Mouse (Mus musculus): ENCODE measurements around the gene Gm10401. TPM values are rescaled to one million over a fixed set of nuclear protein-coding genes. Genes with fewer than 3 reads are reported as not detected.

The Gm10401 gene
- total and polyA plus RNA-seq, 2 experiments from 2014 or later = 44.1 TPM; not detected in 1

GRCm38 (mm10) chr5:115099991-115100390 lies 1.9 kb upstream of the Gm10401 start:
- WGBS = 86% methylated on average over 9 of the region's 9 CpGs
- H3K4me1 ChIP-seq (ENCODE audit: insufficient read depth, low read length) = no peaks in the 10 kb centered on the region
- peaks cover 42% of the 10 kb centered on the region for H3K36me3 ChIP-seq (ENCODE audit: insufficient read depth, low read length)
- ATAC-seq (ENCODE audit: low FRiP score) (no peak), DNase-seq (ENCODE audit: low spot score) (no peak)
- no peak overlapping the region for H3K27ac ChIP-seq (ENCODE audit: low read depth, low read length)
- no peaks in the 10 kb centered on the region for H3K9me3 ChIP-seq (ENCODE audit: low read length)
- no peak for TF ChIP-seq CTCF (IDR thresholded peaks at IDR 0.05)
- no peak overlapping the region for H3K4me2 ChIP-seq (ENCODE audit: low read depth, low read length, poor library complexity, severe bottlenecking)
- no peak overlapping the region for H3K9ac ChIP-seq (replicated peaks; ENCODE audit: low read length, poor library complexity, severe bottlenecking)
- no peak overlapping the region for H3K4me3 ChIP-seq (ENCODE audit: low read depth, low read length)
- H3K27me3 ChIP-seq (ENCODE audit: insufficient read depth, low read length) = no peaks in the 10 kb centered on the region

DNA sequence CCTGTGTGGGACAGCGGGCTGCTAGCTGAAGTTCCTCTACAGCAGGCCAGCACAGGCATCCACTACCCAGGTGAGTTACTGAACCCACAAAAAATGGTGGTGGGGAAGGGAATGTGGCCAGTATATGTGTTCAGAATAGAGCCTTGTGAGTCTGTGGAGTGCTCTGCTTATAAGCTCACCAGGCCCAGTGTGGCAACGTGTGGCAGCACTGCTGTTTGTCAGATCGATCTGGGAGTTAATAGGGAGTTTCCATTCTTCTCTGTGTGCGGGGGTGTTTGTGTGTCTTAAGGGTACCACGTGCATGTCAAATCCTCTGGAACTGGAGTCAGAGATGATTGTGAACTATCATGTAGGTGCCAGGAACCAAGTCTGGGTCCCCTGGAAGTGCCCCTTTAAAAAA lies 1.4 kb upstream of the Gm10401 start:
- no peak overlapping the region for H3K4me3 ChIP-seq (ENCODE audit: low read depth, low read length)
- DNase-seq (ENCODE audit: low spot score) = no peak
- no peak for ATAC-seq (ENCODE audit: low FRiP score)
- no peak overlapping the region for H3K27ac ChIP-seq (ENCODE audit: low read depth, low read length)
- no peak for TF ChIP-seq CTCF (IDR thresholded peaks at IDR 0.05)
- 86% methylated on average over 5 of the region's 5 CpGs for WGBS
- H3K36me3 ChIP-seq (ENCODE audit: insufficient read depth, low read length) = peaks cover 43% of the 10 kb centered on the region
- no peaks in the 10 kb centered on the region for H3K4me1 ChIP-seq (ENCODE audit: insufficient read depth, low read length)
- no peak overlapping the region for H3K9ac ChIP-seq (replicated peaks; ENCODE audit: low read length, poor library complexity, severe bottlenecking)
- H3K9me3 ChIP-seq (ENCODE audit: low read length) = no peaks in the 10 kb centered on the region
- no peak overlapping the region for H3K4me2 ChIP-seq (ENCODE audit: low read depth, low read length, poor library complexity, severe bottlenecking)
- no peaks in the 10 kb centered on the region for H3K27me3 ChIP-seq (ENCODE audit: insufficient read depth, low read length)

DNA sequence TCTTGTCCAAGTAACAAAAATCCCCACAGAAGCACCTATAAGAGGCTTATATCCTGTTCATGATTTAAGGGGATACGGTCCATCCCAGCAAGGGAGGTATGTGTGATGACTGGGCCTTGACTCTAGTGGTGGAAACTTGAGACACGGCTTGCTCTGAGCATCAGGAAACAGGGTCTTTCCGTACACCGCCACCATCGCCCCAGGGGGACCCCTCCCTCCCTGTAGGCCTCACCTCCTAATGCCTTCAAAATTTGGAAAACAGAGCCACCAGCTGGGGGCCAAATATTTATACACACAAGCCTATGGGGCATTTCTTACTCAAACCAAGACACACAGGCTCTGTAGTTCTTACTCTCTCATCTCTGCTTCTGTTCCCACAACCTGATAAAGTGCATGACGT lies 6.3 kb downstream of the Gm10401 start:
- H3K36me3 ChIP-seq (ENCODE audit: insufficient read depth, low read length) = peaks cover 55% of the 10 kb centered on the region
- H3K9ac ChIP-seq (replicated peaks; ENCODE audit: low read length, poor library complexity, severe bottlenecking) = no peak overlapping the region
- ATAC-seq (ENCODE audit: low FRiP score) = no peak
- TF ChIP-seq CTCF (IDR thresholded peaks at IDR 0.05) = no peak
- H3K9me3 ChIP-seq (ENCODE audit: low read length) = no peaks in the 10 kb centered on the region
- no peak overlapping the region for H3K4me2 ChIP-seq (ENCODE audit: low read depth, low read length, poor library complexity, severe bottlenecking)
- H3K4me1 ChIP-seq (ENCODE audit: insufficient read depth, low read length) = no peaks in the 10 kb centered on the region
- no peaks in the 10 kb centered on the region for H3K27me3 ChIP-seq (ENCODE audit: insufficient read depth, low read length)
- H3K27ac ChIP-seq (ENCODE audit: low read depth, low read length) = no peak overlapping the region
- DNase-seq (ENCODE audit: low spot score) = no peak
- no peak overlapping the region for H3K4me3 ChIP-seq (ENCODE audit: low read depth, low read length)
- WGBS = 90% methylated on average over 6 of the region's 6 CpGs

- Histone ChIP-seq H3K4me1 (ENCODE audit: insufficient read depth, low read length) (no peaks in the 10 kb centered on the region), H3K9me3 (ENCODE audit: low read length) (no peaks in the 10 kb centered on the region), H3K36me3 (ENCODE audit: insufficient read depth, low read length) (peaks cover 57% of the 10 kb centered on the region), H3K27ac (ENCODE audit: low read depth, low read length) (no peak overlapping the region), H3K4me3 (ENCODE audit: low read depth, low read length) (no peak overlapping the region), H3K9ac (replicated peaks; ENCODE audit: low read length, poor library complexity, severe bottlenecking) (no peak overlapping the region), H3K27me3 (ENCODE audit: insufficient read depth, low read length) (no peaks in the 10 kb centered on the region), H3K4me2 (ENCODE audit: low read depth, low read length, poor library complexity, severe bottlenecking) (no peak overlapping the region)
- no peak for TF ChIP-seq CTCF (IDR thresholded peaks at IDR 0.05)
- DNase-seq (ENCODE audit: low spot score) (no peak), ATAC-seq (ENCODE audit: low FRiP score) (no peak)
- WGBS = 81% methylated on average over 3 of the region's 3 CpGs
Measured at GRCm38 (mm10) chr5:115091015-115091414, 7.1 kb downstream of the Gm10401 start.

DNA sequence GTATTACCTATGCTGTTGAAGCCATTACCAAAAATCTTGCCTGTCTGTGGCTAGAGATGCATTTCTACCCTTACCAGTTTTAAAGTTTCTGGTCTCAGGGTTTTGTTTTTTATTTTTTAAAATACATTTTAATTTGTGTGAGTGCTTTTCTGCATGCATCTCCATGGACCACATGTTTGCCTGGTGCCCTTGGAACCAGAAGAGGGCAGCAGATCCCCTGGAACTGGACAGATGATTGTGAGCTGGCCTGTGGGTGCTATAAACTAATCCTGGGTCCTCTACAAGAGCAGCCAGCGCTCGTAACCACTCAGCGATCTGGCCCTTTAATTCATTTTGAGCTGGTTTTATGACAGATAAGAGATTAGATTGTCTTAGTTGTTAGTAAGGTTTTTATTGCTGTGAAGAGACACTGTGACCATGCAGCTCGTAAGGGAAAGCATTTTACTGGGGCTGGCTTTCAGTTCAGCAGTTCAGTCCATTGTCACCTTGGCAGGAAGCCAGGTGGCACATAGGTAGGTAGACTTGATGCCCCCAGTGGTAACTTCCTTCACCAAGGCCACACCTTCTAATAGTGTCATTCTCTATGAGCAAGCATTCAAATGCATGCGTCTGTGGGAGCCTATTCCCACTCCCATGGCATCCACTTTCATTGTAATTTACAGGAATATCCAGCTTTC lies 8.4 kb downstream of the Gm10401 start:
- no peak for DNase-seq (ENCODE audit: low spot score)
- Histone ChIP-seq H3K4me2 (ENCODE audit: low read depth, low read length, poor library complexity, severe bottlenecking) (no peak overlapping the region), H3K4me1 (ENCODE audit: insufficient read depth, low read length) (no peaks in the 10 kb centered on the region), H3K27ac (ENCODE audit: low read depth, low read length) (no peak overlapping the region), H3K36me3 (ENCODE audit: insufficient read depth, low read length) (peaks cover 46% of the 10 kb centered on the region), H3K9ac (replicated peaks; ENCODE audit: low read length, poor library complexity, severe bottlenecking) (no peak overlapping the region), H3K27me3 (ENCODE audit: insufficient read depth, low read length) (no peaks in the 10 kb centered on the region), H3K4me3 (ENCODE audit: low read depth, low read length) (no peak overlapping the region), H3K9me3 (ENCODE audit: low read length) (no peaks in the 10 kb centered on the region)
- no peak for ATAC-seq (ENCODE audit: low FRiP score)
- TF ChIP-seq CTCF (IDR thresholded peaks at IDR 0.05) = peak; percentile 30; the same call in 1 of the 2 replicates
- 96% methylated on average over 5 of the region's 5 CpGs for WGBS

DNA sequence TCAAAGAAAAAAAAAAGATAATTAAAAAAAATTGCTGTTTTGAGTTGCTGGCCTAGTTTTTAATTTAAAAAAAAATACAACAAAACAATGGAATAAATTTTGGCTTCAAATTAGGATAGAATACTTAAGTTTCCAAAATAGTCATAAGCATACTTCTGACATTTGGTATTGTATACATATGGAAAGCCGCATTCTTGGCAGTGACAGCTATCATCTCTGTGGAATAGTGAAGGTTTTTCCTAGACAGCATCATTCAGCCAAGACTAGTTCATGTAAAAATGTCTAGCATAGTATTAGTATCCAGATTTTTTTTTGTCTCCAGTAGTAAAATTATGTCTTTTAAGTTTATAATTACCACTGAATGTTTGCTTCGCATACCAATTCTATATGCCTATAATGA lies 12.4 kb downstream of the Gm10401 start:
- 96% methylated on average over 2 of the region's 2 CpGs for WGBS
- DNase-seq (ENCODE audit: low spot score) (no peak), ATAC-seq (ENCODE audit: low FRiP score) (no peak)
- Histone ChIP-seq H3K9me3 (ENCODE audit: low read length) (no peaks in the 10 kb centered on the region), H3K4me1 (ENCODE audit: insufficient read depth, low read length) (no peaks in the 10 kb centered on the region), H3K27ac (ENCODE audit: low read depth, low read length) (no peak overlapping the region), H3K4me3 (ENCODE audit: low read depth, low read length) (no peak overlapping the region), H3K4me2 (ENCODE audit: low read depth, low read length, poor library complexity, severe bottlenecking) (no peak overlapping the region), H3K9ac (replicated peaks; ENCODE audit: low read length, poor library complexity, severe bottlenecking) (no peak overlapping the region), H3K27me3 (ENCODE audit: insufficient read depth, low read length) (no peaks in the 10 kb centered on the region), H3K36me3 (ENCODE audit: insufficient read depth, low read length) (peaks cover 48% of the 10 kb centered on the region)
- no peak for TF ChIP-seq CTCF (IDR thresholded peaks at IDR 0.05)

All from midbrain, postnatal 0 days (tissue).